Mouse (Mus musculus) adrenal gland (tissue): ENCODE data around the gene Coasy.

Experiments
- intact Hi-C: fragments of 180-260 bp; cut with DNase I; formaldehyde crosslinking; loops from one replicate; pipeline ENCODE4 v1.15.1; 2025
- long read RNA-seq, 2 experiments: library from polyadenylated mRNA; unstranded; transcript quantifications; one replicate each; pipeline ENCODE4 v2.0.0; 2020; ENCODE audit warnings: borderline replicate concordance in 1 of 2; ENCODE audit not compliant: insufficient replicate concordance in 1 of 2

The Coasy gene
- long read RNA-seq, experiment 1, transcript Coasy-201 (10 exons, 2,138 nt), result major isoform, 86 of 116 reads
- long read RNA-seq, experiment 1, transcript Coasy-202 (9 exons, 2,386 nt), result minor isoform, 15 of 116 reads
- long read RNA-seq, experiment 1, partial matches to known transcripts, result 4 of 116 reads
- long read RNA-seq, experiment 1, other reads (novel, unspliced or antisense), result 11 of 116 reads
- long read RNA-seq, experiment 2, transcript Coasy-202 (9 exons, 2,386 nt), result minor isoform, 8 of 86 reads
- long read RNA-seq, experiment 2, transcript Coasy-201 (10 exons, 2,138 nt), result major isoform, 72 of 86 reads
- long read RNA-seq, experiment 2, partial matches to known transcripts, result 3 of 86 reads
- long read RNA-seq, experiment 2, other reads (novel, unspliced or antisense), result 3 of 86 reads

DNA sequence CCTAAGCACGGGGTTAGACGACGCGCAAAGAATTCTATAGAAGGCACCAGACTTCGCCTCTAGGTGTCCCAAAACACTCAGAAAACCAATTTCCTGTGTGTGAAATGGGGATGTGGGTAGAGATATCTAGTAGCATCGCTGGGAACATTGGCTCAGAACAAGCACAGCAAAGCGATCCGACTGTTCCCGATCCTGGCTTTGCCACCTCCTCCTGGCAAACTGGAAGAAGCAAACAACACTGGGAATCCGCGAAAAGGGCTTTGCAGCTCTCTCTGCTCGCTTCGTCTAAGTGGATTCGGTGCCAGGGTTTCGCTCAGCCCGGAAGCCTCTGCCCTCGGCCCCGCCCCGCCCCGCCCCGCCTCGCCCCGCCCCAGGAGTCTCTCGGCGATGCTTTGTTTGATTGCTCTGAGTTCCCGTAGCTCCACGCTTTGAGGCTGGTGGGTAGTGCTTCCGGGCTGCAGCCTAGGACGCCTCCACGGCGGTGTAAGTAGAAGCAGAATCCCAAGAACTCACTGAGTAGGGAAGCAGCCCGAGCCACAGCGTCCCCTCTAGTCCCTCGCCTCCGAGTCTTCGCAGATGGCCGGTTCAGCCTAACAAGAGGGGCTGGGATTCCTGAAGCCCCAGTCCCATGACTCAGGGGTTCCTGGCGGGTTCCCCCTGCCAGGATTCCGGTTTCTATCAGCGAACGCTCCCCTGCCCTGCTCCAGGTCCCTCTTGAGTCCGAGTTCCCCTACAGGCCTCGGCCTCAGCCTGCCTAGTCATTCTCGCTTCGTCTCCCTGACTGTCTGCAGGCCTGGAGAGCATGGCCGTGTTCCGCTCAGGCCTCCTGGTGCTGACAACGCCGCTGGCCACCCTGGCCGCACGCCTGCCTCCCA, at the start of gene Coasy:
Coasy (plus strand) TSS at position 358 of the 875 bp plus-strand sequence.
- intact Hi-C loops, result no loop called here

DNA sequence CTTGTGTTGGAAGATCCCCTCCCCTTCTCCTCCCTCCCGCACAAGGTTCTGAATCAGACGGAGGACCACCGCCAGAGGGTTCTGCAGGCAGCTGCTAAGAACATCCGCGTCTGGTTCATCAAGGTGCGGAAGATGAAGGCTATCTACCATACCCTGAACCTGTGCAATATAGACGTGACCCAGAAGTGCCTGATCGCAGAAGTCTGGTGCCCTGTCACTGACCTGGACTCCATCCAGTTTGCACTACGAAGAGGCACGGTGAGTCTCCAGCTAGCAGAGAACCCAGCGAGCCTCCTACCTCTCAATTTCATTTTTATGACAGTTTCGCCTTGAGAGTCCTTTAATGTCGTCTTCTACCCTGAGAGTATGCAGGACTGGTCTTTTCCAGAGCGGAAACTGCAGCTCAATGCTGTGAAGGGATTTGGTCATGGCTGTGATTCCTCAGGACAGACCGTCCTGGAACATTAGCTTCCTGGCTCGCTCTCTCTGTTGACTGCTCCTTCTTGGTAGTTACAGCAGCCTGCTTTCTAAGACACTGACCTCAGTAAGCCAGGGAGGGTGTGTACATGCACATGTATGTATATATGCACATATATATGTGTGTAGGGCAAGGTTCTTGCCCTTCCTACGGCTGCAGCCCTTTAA, 48.4 kb upstream of the Coasy start:
- intact Hi-C loops, result no loop called here

DNA sequence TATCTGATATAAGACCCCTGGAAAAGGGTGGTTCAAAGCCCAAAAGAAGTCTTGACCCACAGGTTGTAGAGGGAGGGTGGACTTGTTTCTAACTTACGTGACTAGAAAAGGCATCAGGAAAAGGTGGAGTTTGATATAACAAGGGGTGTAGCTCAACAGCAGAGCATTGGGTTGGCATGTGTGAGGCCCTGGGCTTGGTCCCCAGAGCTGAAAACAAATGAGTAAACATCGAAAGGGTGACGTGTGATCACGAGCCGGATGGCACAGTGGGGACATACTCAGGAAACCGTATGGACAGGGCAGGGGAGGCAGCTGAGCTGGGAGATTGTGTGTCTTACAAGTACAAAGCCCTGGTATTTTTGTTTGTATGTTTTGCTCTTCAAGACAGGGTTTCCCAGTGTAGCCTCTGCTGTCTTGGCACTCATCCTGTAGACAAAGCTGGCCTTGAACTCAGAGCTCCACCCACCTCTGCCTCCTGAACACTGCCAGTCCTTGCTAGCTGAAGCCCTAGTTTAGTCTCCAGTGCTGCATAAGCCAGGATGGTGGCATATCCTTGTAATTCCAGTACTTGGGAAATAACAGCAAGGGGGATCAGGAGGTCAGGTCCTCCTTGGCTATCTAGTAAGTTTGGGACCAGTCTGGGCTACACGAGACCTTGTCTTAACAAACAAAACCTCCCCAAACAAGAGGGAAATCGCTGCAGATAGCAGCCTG, 47.6 kb upstream of the Coasy start:
- intact Hi-C loops, result no loop called here

DNA sequence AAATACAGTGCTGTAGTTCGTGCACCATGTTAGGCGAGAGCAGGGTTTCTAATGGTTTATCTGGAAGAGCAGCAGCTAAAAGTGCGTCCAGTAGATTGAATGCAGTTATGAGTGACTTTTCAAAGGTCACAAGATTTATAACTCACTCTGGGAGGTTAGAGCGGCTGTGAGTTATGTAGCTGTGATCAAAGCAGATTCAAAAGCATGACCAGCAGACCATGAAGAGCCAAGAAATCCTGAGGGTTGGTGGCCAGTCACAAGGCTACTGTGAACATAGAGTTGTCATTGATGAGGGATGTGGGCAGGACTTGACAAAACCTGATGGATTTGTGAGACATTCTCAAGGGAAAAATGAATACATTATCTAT, 47.1 kb upstream of the Coasy start:
- intact Hi-C loops, result no loop called here

DNA sequence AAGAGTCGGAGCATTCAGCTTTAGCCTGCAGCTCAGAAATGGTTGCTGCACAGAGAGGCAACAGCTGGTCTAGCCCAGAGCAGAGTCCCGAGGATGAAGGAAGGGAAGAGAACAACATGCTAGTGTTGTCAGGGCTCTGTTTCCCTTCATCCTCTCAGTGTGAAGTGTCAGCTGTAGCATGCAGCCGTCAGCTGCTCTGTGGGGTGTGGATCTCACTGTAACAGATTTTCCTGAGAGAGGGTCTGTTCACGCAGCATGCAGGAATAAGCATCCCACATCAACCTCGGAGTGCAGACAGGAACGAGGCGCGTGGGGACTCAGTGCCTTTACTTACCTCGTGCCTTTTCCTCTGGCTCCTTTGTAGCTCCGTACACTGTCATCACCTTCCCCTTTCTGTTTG, 44.6 kb upstream of the Coasy start:
- intact Hi-C loops, result no loop called here

DNA sequence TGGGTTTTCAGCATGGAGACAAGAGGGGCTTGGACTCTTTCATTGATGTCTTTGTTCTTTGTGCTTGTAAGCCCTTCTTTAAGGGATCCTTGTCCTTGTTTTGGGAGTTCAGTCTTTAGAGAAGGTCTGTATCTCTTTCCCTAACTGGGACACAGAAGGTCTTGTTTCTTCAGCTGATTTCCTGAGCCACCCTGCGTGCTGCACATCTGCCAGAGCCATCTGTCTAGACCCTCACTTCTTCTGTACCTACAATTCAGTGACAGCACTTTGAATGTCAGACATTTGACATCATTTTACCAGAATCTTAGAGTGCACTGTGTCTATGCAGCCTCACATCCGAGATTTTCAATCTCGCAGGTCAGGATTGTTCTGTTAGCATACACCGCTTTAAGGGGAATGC, 36.5 kb upstream of the Coasy start:
- intact Hi-C loops, result no loop called here

DNA sequence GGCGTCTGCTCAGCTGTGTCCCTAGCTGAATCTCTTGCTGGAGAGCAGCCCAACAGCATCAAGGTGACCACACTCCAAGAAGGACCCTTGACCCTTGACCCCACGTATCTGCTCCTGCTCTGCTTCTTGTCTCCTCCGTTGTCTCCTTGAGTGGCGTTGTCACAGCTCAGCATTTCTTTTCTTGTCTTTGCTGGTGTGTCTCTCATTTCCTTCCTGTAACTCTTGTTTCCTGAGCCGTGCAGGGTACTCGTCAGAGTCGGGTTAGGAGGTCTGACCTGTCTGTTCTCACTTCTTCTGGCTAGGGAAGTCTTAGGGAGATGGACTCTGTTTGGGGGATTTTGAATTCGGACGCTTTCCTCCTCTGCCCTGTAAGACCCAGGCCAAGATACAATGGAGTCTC, 35.9 kb upstream of the Coasy start:
- intact Hi-C loops, result no loop called here

DNA sequence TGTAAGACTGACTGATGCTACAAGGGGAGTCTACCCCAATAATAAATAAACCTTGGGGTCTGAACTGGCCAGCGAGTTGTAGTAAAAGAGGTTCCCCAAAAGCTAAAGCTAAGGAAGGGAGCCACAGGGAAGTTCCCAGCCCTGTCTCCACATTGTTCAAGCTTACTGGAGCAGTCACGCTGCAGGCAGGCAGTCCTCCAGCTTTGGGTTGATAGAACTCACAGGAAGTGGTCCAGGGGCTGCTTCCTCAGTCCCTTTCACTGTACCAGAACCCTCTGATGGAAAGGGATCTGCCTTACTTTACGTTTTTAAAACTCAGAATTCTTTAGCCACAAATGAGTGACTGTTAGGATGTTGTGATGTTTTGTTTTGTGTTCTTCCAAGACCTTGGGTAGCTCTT, 34.9 kb upstream of the Coasy start:
- intact Hi-C loops, result no loop called here

DNA sequence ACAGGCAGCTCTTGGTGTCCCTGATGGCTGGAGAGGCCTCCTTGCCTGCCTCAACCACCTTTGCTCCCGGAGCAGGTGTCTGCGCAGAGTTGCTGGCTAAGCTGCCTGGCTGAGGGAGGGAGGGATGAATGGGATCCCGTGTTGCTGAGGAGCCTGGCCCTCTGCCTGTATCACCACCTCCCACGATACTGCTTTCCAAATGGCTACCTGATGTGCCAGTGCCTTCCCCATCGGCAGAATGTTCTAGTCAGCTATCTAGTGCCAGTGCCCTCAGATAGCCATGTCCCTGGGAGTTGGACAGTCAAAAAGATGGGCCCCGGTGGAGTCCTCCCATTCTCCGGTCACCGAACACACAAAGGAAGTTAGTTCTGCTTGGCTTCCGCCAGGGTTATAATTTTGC, 32.0 kb upstream of the Coasy start:
- intact Hi-C loops, result no loop called here

DNA sequence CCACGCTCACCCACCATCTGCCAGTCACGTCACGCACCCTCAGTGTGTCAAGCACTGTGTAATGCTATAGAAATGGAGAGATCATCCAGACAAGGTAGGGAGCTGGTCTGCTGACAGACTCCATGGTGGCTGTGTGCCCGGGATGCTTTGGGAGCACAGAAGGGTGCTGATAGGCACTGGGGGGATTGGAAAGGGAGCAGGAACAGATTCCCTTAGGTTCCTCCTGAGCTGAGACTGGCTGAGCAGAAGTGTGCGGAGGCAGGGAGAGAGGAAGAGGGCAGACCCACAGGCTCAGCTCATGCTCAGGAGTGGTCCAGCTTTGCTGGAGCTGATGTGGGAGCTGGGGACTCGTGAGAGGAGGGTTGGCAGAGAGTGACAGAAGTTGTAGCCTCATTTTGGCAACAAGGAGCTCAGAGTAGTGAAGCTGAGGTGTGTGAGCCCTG, 31.3 kb upstream of the Coasy start:
- intact Hi-C loops, result no loop called here

DNA sequence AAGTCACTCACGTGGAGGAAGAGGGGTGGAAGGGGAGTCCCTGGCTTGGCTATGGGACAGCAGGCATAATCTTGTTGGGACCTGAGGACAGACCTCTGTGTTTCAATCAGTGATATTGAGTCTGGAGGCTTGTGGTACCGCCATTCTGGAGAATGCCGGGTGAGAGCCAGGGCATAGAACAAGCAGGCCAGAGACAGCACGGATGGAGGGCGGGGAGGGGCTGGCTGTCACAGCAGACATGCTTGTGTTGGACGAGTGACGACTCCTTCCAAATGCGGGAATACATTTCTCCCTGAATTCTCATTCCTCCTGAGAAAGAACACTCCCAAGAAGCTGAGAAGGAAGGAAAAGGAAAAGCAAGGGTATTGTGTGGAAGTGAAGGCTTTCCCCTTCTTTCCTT, 30.7 kb upstream of the Coasy start:
- intact Hi-C loops, result no loop called here

DNA sequence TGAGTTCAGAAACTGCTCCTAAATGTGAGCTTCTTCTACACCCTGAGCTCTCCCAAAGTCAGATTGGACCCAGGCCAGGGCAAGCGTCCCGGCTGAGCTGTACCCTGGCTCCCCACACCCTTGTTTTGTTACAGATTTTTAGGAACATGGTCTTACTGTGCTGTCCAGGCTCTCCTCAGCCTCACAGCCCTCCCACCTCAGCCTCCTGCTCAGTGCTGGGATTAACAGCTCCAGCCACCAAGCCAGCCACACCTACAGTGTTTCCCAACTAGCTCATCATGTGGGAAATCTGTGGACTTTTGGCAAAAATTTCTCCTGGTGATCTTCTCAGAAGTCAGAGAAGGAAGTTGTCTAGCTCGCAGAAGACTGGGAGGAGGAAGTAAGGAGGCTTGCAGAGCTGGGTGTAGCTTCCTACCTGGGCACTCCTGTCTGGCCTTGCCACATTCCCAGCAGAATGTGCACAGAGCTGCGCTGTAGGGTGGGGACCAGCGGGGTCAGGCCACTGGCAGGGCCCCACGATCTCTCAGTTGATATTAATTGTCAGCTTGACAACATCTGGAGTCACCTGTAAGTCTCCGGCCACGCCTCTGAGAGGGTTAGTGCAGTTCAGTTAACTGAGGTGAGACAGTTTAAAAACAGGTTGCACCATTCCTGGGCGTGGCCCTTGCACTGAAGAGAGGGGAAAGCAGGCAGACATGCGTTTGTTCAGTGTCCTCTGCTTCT, 29.5 kb upstream of the Coasy start:
- intact Hi-C loops, result no loop called here

DNA sequence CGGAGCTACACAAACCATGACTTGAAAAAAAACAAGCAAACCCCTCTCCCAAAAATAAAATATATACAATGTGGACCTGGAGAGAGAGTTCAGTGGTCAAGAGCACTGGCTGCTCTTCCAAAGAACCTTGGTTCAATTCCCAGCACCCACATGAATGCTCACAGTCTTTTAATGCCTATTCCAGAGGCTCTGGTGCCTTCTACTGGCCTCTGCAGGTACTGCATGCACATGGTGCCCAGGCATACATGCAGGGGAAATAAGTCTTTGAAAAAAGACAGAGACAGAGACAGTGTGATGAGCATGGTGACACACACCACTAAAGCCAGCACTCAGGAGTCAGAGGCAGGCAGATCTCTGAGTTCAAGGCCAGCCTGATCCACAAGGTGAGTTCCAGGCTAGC, 28.4 kb upstream of the Coasy start:
- intact Hi-C loops, result no loop called here

DNA sequence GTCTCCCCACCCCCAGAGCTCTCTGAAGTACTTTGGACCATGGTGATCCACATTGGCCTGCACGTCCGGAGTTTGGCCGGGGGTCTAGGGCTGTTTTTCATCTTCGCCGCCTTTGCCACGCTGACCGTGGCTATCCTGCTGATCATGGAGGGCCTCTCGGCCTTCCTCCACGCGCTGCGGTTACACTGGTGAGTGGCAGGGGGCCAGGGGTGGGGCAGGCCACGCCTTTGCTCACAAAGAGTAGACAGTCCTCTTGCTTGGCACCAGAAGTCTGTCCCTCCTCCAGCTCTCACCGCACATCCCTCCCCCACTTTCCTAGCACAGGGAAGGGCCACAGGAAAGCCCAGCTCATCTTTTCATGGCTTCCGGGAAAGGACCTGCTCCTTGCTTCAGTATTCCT, 26.9 kb upstream of the Coasy start:
- intact Hi-C loops, result no loop called here

DNA sequence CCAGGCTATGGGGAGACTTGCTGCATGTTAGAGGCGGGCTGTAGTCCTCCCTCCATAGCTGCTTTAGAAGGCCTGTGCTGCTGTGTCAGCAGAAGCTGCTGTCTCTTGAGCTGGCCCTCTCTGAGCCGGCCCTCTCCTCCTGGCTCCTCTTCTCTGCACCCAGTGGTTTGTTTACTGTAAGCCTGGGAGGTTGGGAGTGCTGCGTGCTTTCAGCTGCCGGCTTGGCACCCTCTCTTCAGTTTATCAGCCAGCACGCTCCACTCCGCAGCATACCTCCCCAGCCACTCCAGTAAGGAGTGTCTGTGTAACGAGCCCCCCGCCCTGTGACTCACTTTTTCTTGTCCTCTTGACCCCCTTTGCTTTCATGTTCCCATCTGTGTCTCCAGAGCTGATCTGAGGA, 25.5 kb upstream of the Coasy start:
- intact Hi-C loops, result no loop called here

DNA sequence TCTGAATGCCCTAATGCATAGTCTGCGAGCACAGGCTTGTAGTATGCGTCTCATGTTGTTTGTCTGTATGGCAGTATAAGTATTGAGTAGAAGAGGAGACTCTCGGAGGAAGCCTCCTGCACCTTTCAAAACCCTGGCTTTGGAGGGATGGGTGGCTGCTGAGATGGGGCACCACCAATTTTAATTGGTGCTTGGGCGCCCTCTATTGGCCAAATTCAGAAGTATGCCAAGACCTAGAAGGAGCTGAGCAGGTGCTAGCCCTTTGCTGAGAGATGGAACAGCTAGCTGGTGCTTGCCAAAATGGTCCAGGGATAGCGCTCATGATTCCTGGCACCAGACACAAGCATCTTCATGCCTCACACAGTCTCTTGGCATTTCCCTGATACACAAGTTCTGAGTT, 24.5 kb upstream of the Coasy start:
- intact Hi-C loops, result loop anchor here (2.0 kb wide), 1 partner anchor 75 kb away; no protein-coding TSS in a partner anchor

DNA sequence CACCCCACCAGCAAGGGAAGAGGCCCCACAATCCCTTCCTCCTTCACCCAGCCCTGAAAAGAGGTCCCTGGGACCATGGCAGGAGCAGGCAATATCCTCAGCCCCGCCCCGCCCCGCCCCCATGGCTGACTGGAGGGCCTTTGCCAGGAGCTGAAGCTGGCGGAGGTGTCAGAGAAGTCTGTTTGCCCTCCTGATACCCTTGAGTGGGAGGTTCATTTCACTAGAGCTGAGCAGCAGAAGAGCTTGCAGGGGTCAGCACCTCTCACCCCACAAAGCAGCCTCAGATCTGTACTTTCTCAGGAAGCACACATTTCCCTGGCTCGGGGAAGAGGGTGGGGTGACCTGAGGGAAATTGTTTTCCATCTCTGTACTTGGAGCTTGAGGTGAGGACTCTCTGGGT, 23.6 kb upstream of the Coasy start:
- intact Hi-C loops, result loop anchor here (2.0 kb wide), 1 partner anchor 76 kb away; no protein-coding TSS in a partner anchor

DNA sequence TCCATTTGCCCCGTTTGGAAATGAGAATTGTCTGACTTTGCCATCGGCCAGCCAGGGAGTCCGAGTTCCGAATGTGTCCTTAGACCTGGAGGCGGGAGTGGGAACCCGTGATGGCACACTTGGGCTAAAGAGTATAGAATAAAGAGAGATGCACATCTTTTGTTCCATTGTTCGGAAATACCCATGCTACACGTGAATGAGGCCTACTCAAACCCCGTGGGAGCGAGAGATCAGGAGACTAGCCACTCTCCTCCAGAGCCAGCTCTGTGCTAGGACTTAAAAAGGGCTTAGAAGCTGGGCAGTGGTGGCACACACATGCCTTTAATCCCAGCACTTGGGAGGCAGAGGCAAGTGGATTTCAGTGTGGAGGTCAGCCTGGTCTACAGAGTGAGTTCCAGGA, 22.9 kb upstream of the Coasy start:
- intact Hi-C loops, result loop anchor here (2.0 kb wide), 1 partner anchor 77 kb away; no protein-coding TSS in a partner anchor

DNA sequence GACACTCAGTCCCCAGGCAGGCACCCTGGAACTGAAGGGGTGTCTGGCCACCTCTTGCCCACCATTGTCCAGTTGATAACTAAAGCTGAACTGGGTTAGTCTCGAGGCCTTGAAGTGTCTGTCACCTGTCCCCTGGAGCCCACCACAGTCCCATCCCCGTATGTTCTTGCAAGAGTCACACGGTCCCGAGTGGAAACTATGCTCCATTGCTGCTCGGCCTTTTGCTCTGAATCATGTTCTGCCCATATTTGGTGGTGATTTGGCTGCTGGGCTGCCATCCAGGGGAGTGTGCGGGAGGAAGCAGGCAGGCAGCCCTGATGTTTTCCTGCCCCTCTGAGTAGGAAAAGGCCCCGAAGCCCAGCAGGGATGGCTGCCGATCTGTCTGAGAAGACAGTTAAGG, 22.2 kb upstream of the Coasy start:
- intact Hi-C loops, result no loop called here

DNA sequence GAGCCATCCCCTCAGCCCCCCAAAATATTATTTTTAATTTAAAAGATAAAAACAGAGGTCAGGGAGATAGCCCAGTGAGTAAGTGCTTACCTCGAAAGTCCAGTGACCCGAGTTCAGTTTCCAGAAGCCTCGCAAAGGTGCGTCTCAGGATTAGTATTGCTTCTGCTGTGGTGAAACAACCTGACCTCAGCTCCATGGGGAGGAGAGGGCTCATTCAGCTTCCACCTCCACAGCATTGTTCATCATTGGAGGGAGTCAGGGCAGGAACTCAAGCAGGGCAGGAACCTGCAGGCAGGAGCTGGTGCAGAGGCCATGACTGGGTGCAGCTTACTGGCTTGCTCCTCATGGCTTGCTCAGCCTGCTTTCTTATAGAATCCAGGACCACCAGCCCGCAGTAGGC, 21.3 kb upstream of the Coasy start:
- intact Hi-C loops, result no loop called here
